Mouse (Mus musculus): Measurements from ENCODE around the gene Arhgap29. TPM values are rescaled to one million over a fixed set of nuclear protein-coding genes. Genes with fewer than 3 reads are reported as not detected.

The Arhgap29 gene
- polyA plus RNA-seq, 1 experiment from 2014 or later: 10.3 TPM

- H3K4me3 ChIP-seq (ENCODE audit: low read depth, low read length): no peak overlapping the region
- no peak overlapping the region for H3K27ac ChIP-seq (ENCODE audit: low read depth, low read length)
- H3K4me2 ChIP-seq (replicated peaks; ENCODE audit: low read depth): no peak overlapping the region; the same call in 1 of the 2 replicates
- no peak overlapping the region for H3K9ac ChIP-seq (ENCODE audit: low read depth, low read length)
- no peaks in the 10 kb centered on the region for H3K36me3 ChIP-seq (ENCODE audit: control insufficient read depth, insufficient read depth)
- no peak for TF ChIP-seq CTCF (IDR thresholded peaks at IDR 0.05; ENCODE audit: low read depth)
- no peak for ATAC-seq
- WGBS: 40% methylated on average over 8 of the region's 8 CpGs
- peaks cover under 1% of the 10 kb centered on the region for H3K4me1 ChIP-seq (replicated peaks; ENCODE audit: control insufficient read depth, insufficient read depth, low read length)
- H3K9me3 ChIP-seq (ENCODE audit: control insufficient read depth): no peaks in the 10 kb centered on the region
- peaks cover 4% of the 10 kb centered on the region; the same call in 1 of the 2 replicates for H3K27me3 ChIP-seq (replicated peaks; ENCODE audit: control insufficient read depth, insufficient read depth, low read length)
These were observed 90.8 kb downstream of the Arhgap29 start for GRCm38 (mm10) chr3:122043102-122043501.

- Histone ChIP-seq H3K4me2 (replicated peaks; ENCODE audit: low read depth) (no peak within 1 kb of the TSS; the same call in 1 of the 2 replicates), H3K36me3 (ENCODE audit: control insufficient read depth, insufficient read depth) (no peaks in the 10 kb centered on the region), H3K4me3 (ENCODE audit: low read depth, low read length) (no peak within 1 kb of the TSS), H3K9ac (ENCODE audit: low read depth, low read length) (no peak within 1 kb of the TSS), H3K27ac (ENCODE audit: low read depth, low read length) (no peak within 1 kb of the TSS), H3K4me1 (replicated peaks; ENCODE audit: control insufficient read depth, insufficient read depth, low read length) (peaks cover 4% of the 10 kb centered on the region), H3K9me3 (ENCODE audit: control insufficient read depth) (no peaks in the 10 kb centered on the region), H3K27me3 (replicated peaks; ENCODE audit: control insufficient read depth, insufficient read depth, low read length) (peaks cover 4% of the 10 kb centered on the region; the same call in 1 of the 2 replicates)
- no peak for ATAC-seq
- no peak for TF ChIP-seq CTCF (IDR thresholded peaks at IDR 0.05; ENCODE audit: low read depth)
- 52% methylated on average over 26 of the region's 26 CpGs for WGBS
These were observed 91.6 kb downstream of the Arhgap29 start, which contains the start of gene Abca4 for GRCm38 (mm10) chr3:122043799-122044547. Gene Abca4 (plus strand): TSS chr3:122044443.

- H3K4me3 ChIP-seq (ENCODE audit: low read depth, low read length): no peak overlapping the region
- no peak for TF ChIP-seq CTCF (IDR thresholded peaks at IDR 0.05; ENCODE audit: low read depth)
- H3K9me3 ChIP-seq (ENCODE audit: control insufficient read depth): no peaks in the 10 kb centered on the region
- 65% methylated on average over 10 of the region's 10 CpGs for WGBS
- H3K27me3 ChIP-seq (replicated peaks; ENCODE audit: control insufficient read depth, insufficient read depth, low read length): peaks cover 4% of the 10 kb centered on the region; the same call in 1 of the 2 replicates
- H3K36me3 ChIP-seq (ENCODE audit: control insufficient read depth, insufficient read depth): no peaks in the 10 kb centered on the region
- no peak overlapping the region for H3K27ac ChIP-seq (ENCODE audit: low read depth, low read length)
- no peak overlapping the region for H3K9ac ChIP-seq (ENCODE audit: low read depth, low read length)
- peaks cover 11% of the 10 kb centered on the region for H3K4me1 ChIP-seq (replicated peaks; ENCODE audit: control insufficient read depth, insufficient read depth, low read length)
- ATAC-seq: no peak
- H3K4me2 ChIP-seq (replicated peaks; ENCODE audit: low read depth): no peak overlapping the region
These were observed 93.9 kb downstream of the Arhgap29 start for GRCm38 (mm10) chr3:122046187-122046620.

- no peak overlapping the region for H3K4me3 ChIP-seq (ENCODE audit: low read depth, low read length)
- H3K27ac ChIP-seq (ENCODE audit: low read depth, low read length): no peak overlapping the region
- no peaks in the 10 kb centered on the region for H3K36me3 ChIP-seq (ENCODE audit: control insufficient read depth, insufficient read depth)
- peaks cover 11% of the 10 kb centered on the region for H3K4me1 ChIP-seq (replicated peaks; ENCODE audit: control insufficient read depth, insufficient read depth, low read length)
- H3K9ac ChIP-seq (ENCODE audit: low read depth, low read length): no peak overlapping the region
- peak; percentile 17; the same call in 1 of the 2 replicates for TF ChIP-seq CTCF (IDR thresholded peaks at IDR 0.05; ENCODE audit: low read depth)
- 19% methylated on average over 7 of the region's 7 CpGs for WGBS
- H3K4me2 ChIP-seq (replicated peaks; ENCODE audit: low read depth): 0 out of 2 replicates have a peak overlapping the region, but pooled peaks have one; percentile 3
- no peaks in the 10 kb centered on the region for H3K9me3 ChIP-seq (ENCODE audit: control insufficient read depth)
- ATAC-seq: peak; percentile 54
- H3K27me3 ChIP-seq (replicated peaks; ENCODE audit: control insufficient read depth, insufficient read depth, low read length): peaks cover 4% of the 10 kb centered on the region; the same call in 1 of the 2 replicates
These were observed 95.1 kb downstream of the Arhgap29 start for GRCm38 (mm10) chr3:122047402-122047801.

GRCm38 (mm10) chr3:122047921-122048861 is 95.8 kb downstream of the Arhgap29 start:
- ATAC-seq: no peak
- peaks cover 11% of the 10 kb centered on the region for H3K4me1 ChIP-seq (replicated peaks; ENCODE audit: control insufficient read depth, insufficient read depth, low read length)
- H3K9ac ChIP-seq (ENCODE audit: low read depth, low read length): no peak overlapping the region
- no peak overlapping the region for H3K27ac ChIP-seq (ENCODE audit: low read depth, low read length)
- H3K27me3 ChIP-seq (replicated peaks; ENCODE audit: control insufficient read depth, insufficient read depth, low read length): peaks cover 4% of the 10 kb centered on the region; the same call in 1 of the 2 replicates
- H3K4me2 ChIP-seq (replicated peaks; ENCODE audit: low read depth): 0 out of 2 replicates have a peak overlapping the region, but pooled peaks have one; percentile 3
- H3K4me3 ChIP-seq (ENCODE audit: low read depth, low read length): no peak overlapping the region
- TF ChIP-seq CTCF (IDR thresholded peaks at IDR 0.05; ENCODE audit: low read depth): no peak
- H3K36me3 ChIP-seq (ENCODE audit: control insufficient read depth, insufficient read depth): no peaks in the 10 kb centered on the region
- H3K9me3 ChIP-seq (ENCODE audit: control insufficient read depth): no peaks in the 10 kb centered on the region
- 26% methylated on average over 17 of the region's 17 CpGs for WGBS

GRCm38 (mm10) chr3:122049158-122049557 is 96.8 kb downstream of the Arhgap29 start:
- no peak overlapping the region for H3K27ac ChIP-seq (ENCODE audit: low read depth, low read length)

More at GRCm38 (mm10) chr3:122049158-122049557, 96.8 kb downstream of the Arhgap29 start:
- ATAC-seq: peak; percentile 61
- no peak overlapping the region for H3K9ac ChIP-seq (ENCODE audit: low read depth, low read length)
- H3K36me3 ChIP-seq (ENCODE audit: control insufficient read depth, insufficient read depth): no peaks in the 10 kb centered on the region
- 33% methylated on average over 6 of the region's 6 CpGs for WGBS
- TF ChIP-seq CTCF (IDR thresholded peaks at IDR 0.05; ENCODE audit: low read depth): no peak
- no peak overlapping the region for H3K4me3 ChIP-seq (ENCODE audit: low read depth, low read length)
- no peaks in the 10 kb centered on the region for H3K9me3 ChIP-seq (ENCODE audit: control insufficient read depth)
- H3K27me3 ChIP-seq (replicated peaks; ENCODE audit: control insufficient read depth, insufficient read depth, low read length): peaks cover 4% of the 10 kb centered on the region; the same call in 1 of the 2 replicates
- H3K4me1 ChIP-seq (replicated peaks; ENCODE audit: control insufficient read depth, insufficient read depth, low read length): peaks cover 11% of the 10 kb centered on the region
- H3K4me2 ChIP-seq (replicated peaks; ENCODE audit: low read depth): no peak overlapping the region
